Comparison of ENCODE assay signal across 7 mouse cellular contexts in genomic region chr3:97811651-97812399, GRCm38 (mm10).
DNase-seq lines count a peak whose midpoint lies in the region; ATAC-seq and TF ChIP-seq lines count a peak whose summit lies in the region.

No protein-coding gene starts in this region.

- no peak overlapping the region for H3K9ac ChIP-seq in forebrain, postnatal 0 days
- H3K9ac ChIP-seq in kidney, postnatal 0 days (ENCODE audit: low read depth, low read length): no peak overlapping the region
- no peak overlapping the region for H3K9ac ChIP-seq in stomach, embryonic 14.5 days (replicated peaks; ENCODE audit: low read depth, low read length)

- 21% methylated on average over 7 of the region's 7 CpGs for WGBS in forebrain, postnatal 0 days
- WGBS in kidney, postnatal 0 days: 25% methylated on average over 7 of the region's 7 CpGs
- 25% methylated on average over 7 of the region's 7 CpGs for WGBS in stomach, embryonic 14.5 days

- peak overlapping the region; percentile 51 for H3K27ac ChIP-seq in forebrain, postnatal 0 days (ENCODE audit: low read depth, low read length)
- H3K27ac ChIP-seq in kidney, postnatal 0 days: no peak overlapping the region
- no peak overlapping the region for H3K27ac ChIP-seq in stomach, embryonic 14.5 days (ENCODE audit: low read length)

- TF ChIP-seq CTCF in forebrain, postnatal 0 days (IDR thresholded peaks at IDR 0.05; ENCODE audit: low read depth): no peak
- TF ChIP-seq CTCF in kidney, postnatal 0 days (IDR thresholded peaks at IDR 0.05; ENCODE audit: low read depth): no peak

- H3K4me1 ChIP-seq in forebrain, postnatal 0 days (ENCODE audit: insufficient read depth): peaks cover 9% of the 10 kb centered on the region; the same call in 1 of the 2 replicates
- no peaks in the 10 kb centered on the region for H3K4me1 ChIP-seq in kidney, postnatal 0 days (replicated peaks; ENCODE audit: insufficient read depth, low read length)
- no peaks in the 10 kb centered on the region for H3K4me1 ChIP-seq in stomach, embryonic 14.5 days (ENCODE audit: control insufficient read depth, insufficient read depth, low read length)

- H3K9me3 ChIP-seq in forebrain, postnatal 0 days (ENCODE audit: low read length): no peaks in the 10 kb centered on the region
- no peaks in the 10 kb centered on the region for H3K9me3 ChIP-seq in kidney, postnatal 0 days (replicated peaks; ENCODE audit: low read length)
- no peaks in the 10 kb centered on the region for H3K9me3 ChIP-seq in stomach, embryonic 14.5 days (ENCODE audit: control insufficient read depth, low read depth, low read length)

- no peaks in the 10 kb centered on the region for H3K36me3 ChIP-seq in forebrain, postnatal 0 days (ENCODE audit: insufficient read depth)
- no peaks in the 10 kb centered on the region for H3K36me3 ChIP-seq in kidney, postnatal 0 days (ENCODE audit: insufficient read depth, low read length)
- no peaks in the 10 kb centered on the region for H3K36me3 ChIP-seq in stomach, embryonic 14.5 days (ENCODE audit: control insufficient read depth, insufficient read depth, low read length)

- H3K27me3 ChIP-seq in forebrain, postnatal 0 days (ENCODE audit: insufficient read depth, low read length): no peaks in the 10 kb centered on the region
- H3K27me3 ChIP-seq in kidney, postnatal 0 days (ENCODE audit: insufficient read depth, low read length): no peaks in the 10 kb centered on the region
- H3K27me3 ChIP-seq in stomach, embryonic 14.5 days (ENCODE audit: control insufficient read depth, insufficient read depth, low read length): no peaks in the 10 kb centered on the region

- ATAC-seq in forebrain, postnatal 0 days: peak; percentile 97
- ATAC-seq in kidney, postnatal 0 days (replicated peaks; ENCODE audit: low FRiP score, low read depth): no peak
- peak; percentile 84 for ATAC-seq in stomach, embryonic 14.5 days (ENCODE audit: insufficient number of reproducible peaks, insufficient read depth, low FRiP score, low read depth)

- peak; percentile 56 for DNase-seq in kidney, adult 11 months
- DNase-seq in kidney, adult 18-20 months: no peak
- peak; percentile 18 for DNase-seq in adipocyte (ENCODE audit: low spot score)
- DNase-seq in forebrain, postnatal 0 days: peak; percentile 79
- peak; percentile 57 for DNase-seq in kidney, postnatal 0 days (ENCODE audit: low spot score)
- no peak for DNase-seq in urinary bladder, postnatal 4 days (ENCODE audit: low spot score in 2 of 2)

- H3K4me3 ChIP-seq in forebrain, postnatal 0 days (ENCODE audit: low read depth, low read length): no peak overlapping the region
- no peak overlapping the region for H3K4me3 ChIP-seq in kidney, postnatal 0 days (replicated peaks; ENCODE audit: low read depth, low read length)
- H3K4me3 ChIP-seq in stomach, embryonic 14.5 days (ENCODE audit: low read depth, low read length): no peak overlapping the region

- H3K4me2 ChIP-seq in forebrain, postnatal 0 days (ENCODE audit: low read depth): no peak overlapping the region
- H3K4me2 ChIP-seq in kidney, postnatal 0 days (ENCODE audit: low read length): no peak overlapping the region
- H3K4me2 ChIP-seq in stomach, embryonic 14.5 days (replicated peaks; ENCODE audit: low read depth, low read length): no peak overlapping the region

Comparison
In these comparisons a context has a peak if more than half of its experiments do, and no peak if none do; other contexts are left out.
1. DNase-seq: peak in kidney, adult 11 months (single experiment), adipocyte (single experiment), forebrain, postnatal 0 days (single experiment) and kidney, postnatal 0 days (single experiment); none in kidney, adult 18-20 months (single experiment) and urinary bladder, postnatal 4 days (0 of 2).